Mouse (Mus musculus) G1E (cell line): ENCODE data around the gene Gstm4. TPM values are rescaled to one million over a fixed set of nuclear protein-coding genes. Genes with fewer than 3 reads are reported as not detected.
"Not testable (repeated sequence)": the region's sequence is repeated elsewhere in the genome, so short reads cannot be mapped to it uniquely, and the experiment has no call there.

Source experiments
- ATAC-seq: 2 replicates; pipeline ENCODE4 v1.8.0; 2016; ENCODE audit warnings: mild to moderate bottlenecking; ENCODE audit not compliant: insufficient number of reproducible peaks, poor library complexity, low FRiP score, severe bottlenecking; ENCODE audit errors: extremely low read depth
- DNase-seq: peaks from one replicate; pipeline ENCODE4 v3.0.0; 2012; ENCODE audit warnings: low spot score
- H3K27me3 ChIP-seq: 2 replicates; pipeline ENCODE4 v1.6.1; 2012; ENCODE audit warnings: mild to moderate bottlenecking, low read length, inconsistent platforms; ENCODE audit not compliant: insufficient read depth
- H3K36me3 ChIP-seq: replicated peaks from 2 replicates; pipeline ENCODE3; 2012; ENCODE audit warnings: mild to moderate bottlenecking, inconsistent platforms
- H3K4me1 ChIP-seq: 2 replicates; pipeline ENCODE4 v1.6.1; 2012; ENCODE audit warnings: low read depth, low read length, inconsistent platforms, mixed read lengths; ENCODE audit not compliant: insufficient read depth
- H3K4me3 ChIP-seq: 2 replicates; pipeline ENCODE4 v1.5.1; 2012; ENCODE audit warnings: low read depth, mild to moderate bottlenecking, inconsistent platforms, low read length, moderate library complexity, mixed read lengths
- H3K9me3 ChIP-seq: replicated peaks from 2 replicates; pipeline ENCODE4 v1.6.1; 2012; ENCODE audit warnings: inconsistent platforms
- CTCF ChIP-seq: IDR thresholded peaks from 2 replicates; pipeline ENCODE4 v1.5.1; 2012; ENCODE audit warnings: low read depth, low read length, inconsistent platforms, mixed read lengths
- GATA1 ChIP-seq: IDR thresholded peaks from 2 replicates; pipeline ENCODE4 v1.6.1; 2012; ENCODE audit warnings: borderline replicate concordance, low read length, inconsistent platforms, mixed read lengths
- GATA2 ChIP-seq: IDR thresholded peaks from 2 replicates; pipeline ENCODE4 v1.6.1; 2012; ENCODE audit warnings: low read depth, low read length, inconsistent platforms, borderline replicate concordance
- POLR2AphosphoS5 ChIP-seq: IDR thresholded peaks from 2 replicates; pipeline ENCODE4 v1.6.1; 2012; ENCODE audit warnings: low read depth, low read length, inconsistent platforms; ENCODE audit not compliant: insufficient replicate concordance
- TAL1 ChIP-seq: conservative IDR thresholded peaks from 2 replicates; pipeline ENCODE4 v1.6.1; 2012; ENCODE audit warnings: low read depth, low read length, inconsistent platforms, mixed read lengths
- polyA plus RNA-seq: library from polyadenylated mRNA; stranded (reverse); fragments of >175 nt; gene quantifications from 2 replicates; pipeline ENCODE4 v1.2.3, GENCODE M21; 2012
- total RNA-seq, 2 experiments: library from RNA; stranded (forward) in 1 of 2; stranded (reverse) in 1 of 2; fragments of 200-1000 nt in 1 of 2; fragments of >200 nt in 1 of 2; fragmentation: Nextera tagmentation in 1 of 2; gene quantifications; 2 replicates each; pipeline ENCODE4 v1.2.3; 2014 to 2017

Gene Gstm4
- total and polyA plus RNA-seq, 3 experiments, result not detected

DNA sequence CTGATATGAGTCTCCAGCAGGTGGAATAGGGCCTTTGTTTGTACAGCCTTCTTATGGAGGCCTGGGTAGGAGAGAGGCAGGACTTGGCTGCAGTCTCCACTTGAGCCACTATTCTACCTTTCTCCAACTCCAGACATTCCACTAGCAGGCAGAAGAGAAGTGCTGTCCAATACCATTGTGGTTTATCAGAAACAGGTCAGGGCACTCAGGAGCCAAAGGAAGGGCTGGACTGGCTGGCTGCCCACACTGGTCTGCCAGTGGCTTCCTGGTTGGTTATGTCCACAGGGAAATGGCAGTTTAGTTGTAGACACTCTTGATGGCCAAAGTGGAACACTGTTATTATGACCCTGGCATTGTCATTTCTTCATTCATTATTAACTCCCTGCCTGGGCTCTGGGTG is 12.6 kb downstream of the Gstm4 start:
- peaks cover 31% of the 10 kb centered on the region for H3K27me3 ChIP-seq
- DNase-seq (no peak), ATAC-seq (no peak)

DNA sequence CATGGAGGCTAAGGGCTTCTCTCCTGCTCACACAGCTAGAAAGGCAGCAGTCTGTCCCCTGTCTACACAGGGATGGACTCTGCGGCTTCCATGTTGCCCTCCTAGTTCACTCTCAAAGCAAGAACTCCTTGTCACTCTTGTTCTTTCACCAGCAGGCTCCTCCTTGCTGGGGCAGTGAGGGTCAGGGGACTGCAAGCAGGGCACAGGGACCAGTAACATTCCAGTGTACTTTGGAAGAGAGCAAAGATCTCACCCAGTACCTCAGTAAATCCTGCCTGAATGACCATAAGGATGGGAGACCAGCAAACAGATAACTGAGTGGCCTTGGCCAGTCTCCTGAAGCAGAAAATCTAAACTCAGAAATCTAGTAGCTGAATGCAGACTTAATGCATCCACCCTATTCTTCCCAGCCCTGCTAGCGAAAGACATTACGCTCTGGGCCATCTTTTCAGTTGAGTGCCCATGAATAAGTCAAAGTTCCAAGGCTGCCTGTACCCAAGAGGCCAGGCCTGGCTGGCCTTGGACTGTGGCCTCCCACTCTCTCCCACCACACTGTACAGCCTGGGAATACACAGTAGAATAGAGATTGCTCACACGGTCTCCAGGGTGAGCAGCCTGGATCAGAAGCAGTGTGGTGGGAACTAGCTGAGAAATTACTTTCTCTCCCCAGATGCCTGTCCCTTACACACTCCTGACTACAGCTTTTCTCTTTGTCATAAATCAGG is 15.9 kb downstream of the Gstm4 start:
- ATAC-seq (no peak), DNase-seq (no peak)
- Histone ChIP-seq H3K27me3 (peaks cover 37% of the 10 kb centered on the region), H3K9me3 (no peaks in the 10 kb centered on the region), H3K4me3 (no peak overlapping the region), H3K4me1 (no peaks in the 10 kb centered on the region), H3K36me3 (no peaks in the 10 kb centered on the region)
- TF ChIP-seq GATA1, result no peak
- no peak for TF ChIP-seq POLR2AphosphoS5
- no peak for TF ChIP-seq CTCF
- TF ChIP-seq GATA2, result no peak
- TF ChIP-seq TAL1, result no peak

More for the DNA sequence above, 12.6 kb downstream of the Gstm4 start:
- Histone ChIP-seq H3K9me3 (no peaks in the 10 kb centered on the region), H3K36me3 (no peaks in the 10 kb centered on the region), H3K4me3 (no peak overlapping the region), H3K4me1 (no peaks in the 10 kb centered on the region)
- TF ChIP-seq GATA2 (no peak), TAL1 (no peak), CTCF (no peak), GATA1 (no peak), POLR2AphosphoS5 (no peak)

DNA sequence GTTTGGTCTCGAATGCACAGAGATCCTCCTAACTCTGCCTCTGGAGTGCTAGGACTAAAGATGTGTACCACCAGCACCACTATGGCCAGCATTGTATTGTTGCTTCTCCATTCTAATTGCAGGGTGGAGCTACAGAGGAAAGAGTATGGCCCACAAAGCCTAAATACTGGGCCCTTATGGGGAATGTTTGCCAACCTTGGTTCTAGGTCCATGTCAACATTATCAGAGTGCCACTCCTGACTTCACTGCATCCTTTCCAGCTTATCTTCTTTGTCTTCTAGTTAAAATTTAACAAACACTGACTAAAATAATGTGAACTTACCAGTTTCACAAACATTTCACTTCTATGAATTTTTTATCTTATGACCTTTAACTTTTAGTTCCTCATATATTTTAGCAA is 18.1 kb downstream of the Gstm4 start:
- no peak for ATAC-seq
- TF ChIP-seq CTCF (no peak), POLR2AphosphoS5 (no peak), TAL1 (no peak), GATA2 (no peak), GATA1 (no peak)
- Histone ChIP-seq H3K4me1 (no peaks in the 10 kb centered on the region), H3K4me3 (no peak overlapping the region), H3K27me3 (peaks cover 45% of the 10 kb centered on the region), H3K36me3 (no peaks in the 10 kb centered on the region), H3K9me3 (no peaks in the 10 kb centered on the region)
- no peak for DNase-seq

DNA sequence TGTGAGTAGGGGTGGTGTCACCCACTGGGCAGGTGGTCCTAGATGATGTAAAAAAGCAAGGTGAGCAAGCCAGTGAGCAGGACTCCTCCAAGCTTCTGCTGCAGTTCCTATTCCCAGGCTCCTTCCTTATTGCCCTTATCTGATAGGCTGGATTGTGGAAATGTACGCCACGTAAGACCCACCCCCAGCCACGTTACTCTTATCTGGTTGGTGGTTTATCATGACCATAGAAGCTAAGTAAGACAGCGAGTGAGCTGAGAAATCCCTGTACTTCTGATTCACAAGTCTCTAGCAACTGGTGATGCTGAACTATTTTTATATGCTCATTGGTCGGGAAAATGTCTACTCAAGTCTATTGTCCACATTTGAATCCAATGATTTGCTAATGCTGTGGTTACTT is 18.6 kb downstream of the Gstm4 start:
- Histone ChIP-seq H3K27me3 (peaks cover 45% of the 10 kb centered on the region), H3K4me1 (no peaks in the 10 kb centered on the region), H3K9me3 (no peaks in the 10 kb centered on the region), H3K4me3 (no peak overlapping the region), H3K36me3 (no peaks in the 10 kb centered on the region)
- DNase-seq, result no peak
- no peak for ATAC-seq
- no peak for TF ChIP-seq GATA2
- TF ChIP-seq GATA1, result no peak
- no peak for TF ChIP-seq POLR2AphosphoS5
- no peak for TF ChIP-seq CTCF
- TF ChIP-seq TAL1, result no peak

DNA sequence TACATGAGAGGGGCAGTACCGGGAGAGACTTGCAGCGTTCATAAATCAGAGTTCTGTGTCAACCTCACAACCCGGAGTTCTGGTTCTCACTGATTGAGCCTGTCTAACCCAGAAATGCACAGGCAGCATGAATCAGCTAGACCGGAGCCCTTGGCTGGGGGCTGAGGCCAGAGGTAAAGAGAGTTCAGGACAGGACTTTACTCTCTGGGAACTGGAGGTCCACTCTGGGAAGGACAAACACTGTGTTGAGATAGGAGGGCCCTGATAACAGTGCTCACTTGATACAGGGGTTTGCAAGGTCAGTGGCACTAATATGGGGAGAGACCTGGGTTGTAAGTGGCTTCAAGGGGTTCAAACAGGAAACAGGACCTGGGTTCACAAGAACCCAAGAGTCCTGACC is 19.4 kb downstream of the Gstm4 start:
- Histone ChIP-seq H3K36me3 (no peaks in the 10 kb centered on the region), H3K9me3 (no peaks in the 10 kb centered on the region), H3K4me3 (no peak overlapping the region), H3K27me3 (peaks cover 52% of the 10 kb centered on the region), H3K4me1 (no peaks in the 10 kb centered on the region)
- DNase-seq (no peak), ATAC-seq (no peak)
- TF ChIP-seq GATA1 (no peak), CTCF (no peak), GATA2 (no peak), TAL1 (no peak), POLR2AphosphoS5 (no peak)

DNA sequence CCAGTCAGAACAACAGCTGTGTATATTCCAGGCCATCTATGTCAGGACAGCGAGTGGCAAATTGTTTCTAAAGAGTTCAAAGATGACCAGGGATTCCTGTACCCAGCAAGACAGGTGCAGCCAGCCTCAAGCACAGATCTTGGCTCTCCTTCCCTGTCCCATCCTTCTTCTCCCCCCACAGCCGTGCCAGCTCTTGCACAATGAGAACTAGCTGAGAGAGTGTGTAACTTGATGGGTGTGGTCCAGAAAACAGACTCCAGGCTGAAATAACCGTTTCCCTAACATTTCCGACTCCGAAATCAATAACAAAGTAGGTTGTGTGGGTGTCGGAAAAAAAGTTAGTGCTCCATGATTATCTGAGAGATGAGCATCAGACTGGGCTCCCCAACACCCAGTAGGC is 22.0 kb downstream of the Gstm4 start:
- DNase-seq, result no peak
- no peak overlapping the region for H3K4me3 ChIP-seq
- H3K36me3 ChIP-seq, result no peaks in the 10 kb centered on the region
- H3K4me1 ChIP-seq, result peaks cover 3% of the 10 kb centered on the region; the same call in 1 of the 2 replicates
- H3K27me3 ChIP-seq, result peaks cover 51% of the 10 kb centered on the region
- no peak for TF ChIP-seq POLR2AphosphoS5
- no peak for TF ChIP-seq GATA1
- TF ChIP-seq TAL1, result no peak
- TF ChIP-seq CTCF, result no peak
- TF ChIP-seq GATA2, result no peak
- no peaks in the 10 kb centered on the region for H3K9me3 ChIP-seq
- no peak for ATAC-seq

DNA sequence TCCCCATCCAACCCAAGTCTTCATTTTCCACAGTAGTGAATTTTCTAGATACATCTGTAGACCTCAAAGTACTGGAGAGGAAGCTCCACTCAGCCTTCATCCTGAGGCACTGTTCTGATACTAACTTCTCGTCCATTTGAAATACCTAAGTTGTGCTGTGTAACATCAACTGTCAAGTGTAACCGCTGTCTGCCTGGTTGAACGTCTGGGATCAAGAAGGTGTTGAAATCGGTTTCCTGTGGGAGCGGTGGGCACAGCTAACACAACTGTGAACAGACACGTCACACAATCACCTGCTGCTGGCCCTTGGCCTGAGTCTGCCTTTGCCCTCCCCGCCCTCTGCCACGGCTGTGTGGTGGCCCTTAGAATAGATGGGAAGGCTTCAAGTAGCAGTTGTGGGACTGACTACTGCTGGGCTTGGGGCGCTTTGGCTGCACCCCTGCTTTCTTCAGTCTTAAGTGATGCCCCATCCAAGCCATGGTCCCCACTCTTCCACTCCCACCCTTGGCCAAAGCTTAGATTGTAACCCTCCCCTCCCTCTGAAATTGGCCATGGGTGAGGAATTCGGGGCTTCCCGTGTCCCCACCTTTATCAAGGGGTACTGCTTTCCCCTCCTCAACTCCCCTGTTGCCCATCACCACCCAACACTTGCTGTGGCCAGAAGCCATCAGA is 24.2 kb downstream of the Gstm4 start:
- H3K9me3 ChIP-seq, DNase-seq, H3K4me3 ChIP-seq, ATAC-seq, H3K4me1 ChIP-seq, H3K36me3 ChIP-seq: not testable (repeated sequence)
- H3K27me3 ChIP-seq, result peaks cover 63% of the 10 kb centered on the region

DNA sequence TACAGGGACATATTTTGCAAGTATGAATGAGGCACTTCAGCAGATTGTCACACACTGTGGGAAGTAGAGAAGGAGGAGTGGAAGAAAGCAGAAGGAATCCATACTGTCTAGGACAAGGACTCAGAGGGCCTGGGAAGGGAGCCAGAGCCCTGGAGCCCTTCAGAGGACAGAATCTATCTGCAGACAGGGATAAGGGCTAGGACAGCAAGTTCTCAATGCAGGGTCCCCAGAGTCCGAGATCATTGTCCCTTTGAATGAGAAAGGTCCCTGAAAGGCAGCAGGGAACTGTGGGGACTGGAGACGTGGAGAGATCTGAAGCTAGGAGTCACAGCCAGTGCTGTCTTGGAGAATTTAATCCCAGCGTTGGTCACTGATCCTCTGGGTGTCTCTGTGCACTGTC is 25.5 kb downstream of the Gstm4 start:
- not testable (repeated sequence) for H3K4me3 ChIP-seq, H3K4me1 ChIP-seq, H3K36me3 ChIP-seq, DNase-seq, ATAC-seq, H3K9me3 ChIP-seq
- peaks cover 53% of the 10 kb centered on the region for H3K27me3 ChIP-seq
